In the genomic region with DNA sequence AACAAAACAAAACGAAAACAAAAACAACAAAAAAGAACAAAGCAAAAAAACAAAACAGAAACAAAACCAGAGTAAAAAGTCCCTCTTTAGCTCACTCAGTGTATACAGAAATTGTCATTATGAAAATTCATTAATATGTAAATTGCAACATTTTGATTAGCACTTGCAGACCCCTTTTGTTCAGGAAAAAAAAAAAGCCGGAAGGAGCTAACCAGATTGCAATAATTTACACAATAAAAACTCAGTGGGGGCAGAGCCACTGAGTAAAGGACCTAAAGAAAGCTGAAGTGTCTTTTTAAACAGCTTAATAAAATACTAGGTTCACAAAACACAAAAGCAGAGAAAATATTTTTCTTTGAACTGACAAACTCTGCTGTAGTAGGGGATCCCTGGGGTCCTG, we compare ENCODE assay signal across 27 mouse cellular contexts.
"Had no signal": no experiment of that assay in that cellular context is flagged by ENCODE, and none has a peak within 500 bp of the region (broad histone marks: within the 10 kb centered on the region; RNA-seq: fewer than 3 reads in every experiment).

No protein-coding gene starts in this region.

- H3K27me3 ChIP-seq: intestine, embryonic 15.5 days; limb, embryonic 12.5 days; liver, embryonic 13.5 days; liver, embryonic 15.5 days had no signal

- H3K27ac ChIP-seq: gastrocnemius, adult 2 months; heart, embryonic 10.5 days; hindbrain, embryonic 10.5 days; hindbrain, embryonic 14.5 days; intestine, embryonic 15.5 days; layer of hippocampus, adult 2 months; left cerebral cortex, adult 2 months; limb, embryonic 10.5 days; limb, embryonic 12.5 days; liver, embryonic 13.5 days; liver, embryonic 15.5 days had no signal

- DNase-seq: gastrocnemius, adult 2 months; gastrocnemius, postnatal 10 days; gastrocnemius, postnatal 25 days; heart, adult 18-20 months; heart, postnatal 10 days; heart, postnatal 4 days; kidney, adult 18-20 months; kidney, adult 8-10 months; kidney, postnatal 10 days; kidney, postnatal 25 days; kidney, postnatal 4 days; liver; liver, embryonic 13.5 days had no signal

- H3K9me3 ChIP-seq: heart, embryonic 10.5 days; hindbrain, embryonic 10.5 days; intestine, embryonic 15.5 days; limb, embryonic 10.5 days; liver, embryonic 13.5 days; liver, embryonic 15.5 days had no signal

- H3K9ac ChIP-seq: heart, embryonic 12.5 days; hindbrain, embryonic 14.5 days; intestine, embryonic 15.5 days; limb, embryonic 12.5 days; liver, embryonic 13.5 days; liver, embryonic 15.5 days had no signal

- H3K36me3 ChIP-seq: heart, embryonic 10.5 days; heart, embryonic 12.5 days; hindbrain, embryonic 10.5 days; intestine, embryonic 15.5 days; limb, embryonic 10.5 days; limb, embryonic 12.5 days; liver, embryonic 13.5 days; liver, embryonic 15.5 days had no signal

- H3K4me1 ChIP-seq: heart, embryonic 10.5 days; heart, embryonic 12.5 days; intestine, embryonic 15.5 days; limb, embryonic 12.5 days; liver, embryonic 13.5 days; liver, embryonic 15.5 days had no signal

- H3K4me3 ChIP-seq: gastrocnemius, adult 2 months; heart, embryonic 10.5 days; heart, embryonic 12.5 days; hindbrain, embryonic 10.5 days; intestine, embryonic 15.5 days; layer of hippocampus, adult 2 months; left cerebral cortex, adult 2 months; limb, embryonic 10.5 days; limb, embryonic 12.5 days; liver, embryonic 13.5 days; liver, embryonic 15.5 days had no signal

- ATAC-seq: hindbrain, embryonic 16.5 days; inflammation-experienced regulatory T-cells, adult 6 months; intestine, embryonic 15.5 days; intestine, postnatal 0 days had no signal

- H3K4me2 ChIP-seq: heart, embryonic 12.5 days; hindbrain, embryonic 14.5 days; intestine, embryonic 15.5 days; limb, embryonic 12.5 days; liver, embryonic 11.5 days; liver, embryonic 13.5 days; liver, embryonic 15.5 days had no signal
